Mouse (Mus musculus) kidney, postnatal 25 days (tissue): ENCODE results near the gene Tgoln1.

Experiments used
- DNase-seq, 2 experiments: peaks; one replicate each; pipeline ENCODE4 v3.0.0; 2021; ENCODE audit warnings: mixed read lengths in 2 of 2

Gene Tgoln1

DNA sequence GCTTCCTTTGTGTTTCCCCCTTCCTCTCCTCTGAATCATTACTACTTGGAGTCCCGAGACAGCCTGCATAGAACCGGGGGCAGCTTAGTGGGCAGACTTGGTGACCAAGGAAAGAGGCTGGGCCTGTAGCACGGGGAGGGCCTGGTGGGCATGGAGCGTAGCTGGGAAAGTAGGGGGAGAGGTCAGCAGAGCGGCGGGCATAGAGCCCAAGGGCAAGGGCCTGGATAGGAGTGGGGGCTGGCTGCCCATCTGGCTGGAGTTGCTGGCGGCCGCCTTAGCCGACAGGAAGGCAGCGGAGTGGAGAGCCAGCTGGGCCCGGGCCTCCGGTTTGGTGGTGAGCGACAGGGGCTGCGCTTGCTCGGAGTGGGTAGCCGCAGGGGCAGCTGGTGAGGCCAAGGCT is 10.5 kb upstream of the Tgoln1 start:
- DNase-seq, result peak; percentile 48 to 80

DNA sequence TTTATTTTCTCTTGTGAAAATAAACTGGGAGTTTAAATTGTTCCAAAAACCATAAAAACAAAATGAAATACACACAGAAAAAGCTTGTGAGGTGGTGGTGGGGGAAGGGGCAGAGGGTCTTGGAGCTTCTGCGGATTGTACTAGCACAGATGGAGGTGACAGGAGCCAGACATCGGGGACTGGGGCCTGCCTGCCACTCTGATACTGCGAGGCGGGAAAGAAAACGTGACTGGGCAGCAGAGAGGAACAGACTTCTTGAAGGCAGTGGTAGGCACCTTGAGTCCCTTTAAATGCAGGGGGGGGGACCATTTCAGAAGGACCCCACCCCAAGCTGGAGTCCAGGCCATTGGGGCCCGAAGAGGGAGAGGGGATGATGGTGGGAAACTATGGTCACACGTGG is 9.6 kb upstream of the Tgoln1 start:
- no peak for DNase-seq

DNA sequence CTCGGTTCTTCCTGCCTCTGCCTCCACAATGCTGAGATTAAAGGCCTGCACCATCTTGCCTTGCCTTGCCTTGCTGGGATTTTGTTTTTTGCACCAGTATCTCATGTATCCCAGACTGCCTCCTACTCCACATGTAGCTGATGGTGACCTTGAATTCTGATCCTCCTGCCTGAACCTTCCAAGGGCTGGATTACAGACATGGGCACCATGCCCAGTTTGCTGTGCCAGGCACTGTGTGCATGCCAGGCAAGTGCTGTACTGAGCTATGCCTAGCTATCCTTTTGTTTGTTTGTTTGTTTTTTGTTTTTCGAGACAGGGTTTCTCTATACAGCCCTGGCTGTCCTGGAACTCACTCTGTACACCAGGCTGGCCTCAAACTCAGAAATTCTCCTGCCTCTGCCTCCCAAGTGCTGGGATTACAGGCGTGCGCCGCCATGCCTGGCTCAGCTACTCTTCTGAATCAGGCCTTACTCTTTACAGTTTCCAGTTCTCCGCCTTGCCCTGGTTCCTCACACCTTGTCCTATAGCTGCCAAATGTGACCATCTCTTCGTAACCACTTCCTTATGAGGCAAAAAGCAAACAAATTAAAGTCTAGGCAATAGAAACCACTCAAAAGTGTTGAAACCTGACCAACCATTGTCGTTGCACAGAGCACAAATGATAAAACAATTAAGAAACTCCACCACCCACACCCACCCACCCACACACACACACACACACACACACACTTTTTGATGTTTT is 7.0 kb upstream of the Tgoln1 start:
- peak; percentile 79 to 87 for DNase-seq

DNA sequence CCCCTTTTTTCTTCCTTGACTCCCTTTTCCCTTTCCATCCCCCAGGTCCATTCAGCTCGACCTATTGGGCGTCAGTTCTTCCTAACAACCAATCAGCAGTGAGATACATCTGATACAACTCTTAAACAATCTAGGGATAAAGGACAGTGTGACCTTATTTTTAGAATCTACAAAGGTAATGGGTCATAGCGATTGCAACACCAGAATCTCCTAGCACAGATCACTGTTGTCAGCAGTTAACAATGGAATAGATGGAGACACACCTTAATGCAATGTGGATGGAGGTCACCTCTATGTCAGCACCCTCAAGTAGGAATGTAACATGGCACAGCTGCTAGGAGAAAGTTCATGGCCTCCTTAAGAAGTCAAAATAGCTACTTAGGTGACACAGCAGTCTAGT is 6.1 kb upstream of the Tgoln1 start:
- DNase-seq, result no peak

DNA sequence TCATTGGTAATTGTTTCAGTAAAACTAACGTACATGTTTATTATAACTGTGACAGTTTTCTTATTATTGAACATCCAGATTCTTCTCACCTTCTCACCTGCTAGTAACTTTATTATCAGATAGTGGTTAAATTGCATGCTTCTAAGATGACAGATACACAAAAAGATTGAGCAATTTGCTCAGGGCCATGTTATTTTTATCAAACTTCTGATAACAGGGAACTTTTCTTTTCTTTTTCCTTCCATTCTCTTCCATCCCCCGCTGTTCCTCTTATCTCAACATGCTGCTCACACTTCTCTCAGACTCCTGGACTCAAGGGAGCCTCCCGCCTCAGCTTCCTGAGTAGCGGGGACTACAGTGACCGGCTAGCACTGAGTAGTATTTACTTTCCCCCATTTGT is 4.1 kb upstream of the Tgoln1 start:
- DNase-seq, result peak in 1 of 2 experiments; percentile 18

DNA sequence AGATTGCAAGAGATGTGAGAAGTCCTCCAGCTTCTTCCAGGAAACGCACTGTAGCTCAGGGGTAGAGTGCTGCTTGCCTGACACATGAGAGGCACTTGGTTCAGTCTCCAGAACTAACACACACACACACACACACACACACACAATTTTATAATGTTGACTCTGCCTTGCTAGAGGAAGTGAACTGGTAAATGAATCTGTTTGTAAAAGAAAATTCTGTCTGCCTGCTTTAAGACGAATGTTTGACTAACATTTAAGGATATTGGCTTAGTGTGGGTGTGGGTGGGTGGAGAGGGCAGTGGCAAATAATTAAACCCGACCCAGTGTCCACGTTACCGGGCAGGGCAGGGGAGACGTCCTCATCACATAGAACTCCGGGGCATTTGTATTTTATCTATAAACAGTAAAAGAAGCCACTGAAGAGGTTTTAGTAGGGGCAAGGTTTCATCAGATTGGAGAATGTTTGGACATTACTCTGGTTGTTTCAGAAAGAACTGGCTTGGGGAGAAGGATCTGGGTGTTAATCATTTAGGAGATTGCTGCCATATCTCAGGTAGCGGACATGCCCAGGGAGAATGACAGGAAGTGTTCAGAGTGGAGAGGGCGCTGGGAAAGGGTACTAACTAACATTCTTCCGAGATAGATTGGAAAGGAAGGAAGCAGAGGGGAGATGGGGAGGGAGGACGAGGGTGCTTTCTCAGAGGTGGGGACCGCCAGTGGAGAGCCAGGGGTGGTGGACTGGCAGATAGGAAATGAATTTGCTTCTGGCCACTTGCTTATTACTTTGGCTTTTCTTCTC is 3.1 kb upstream of the Tgoln1 start:
- peak; percentile 53 to 75 for DNase-seq

DNA sequence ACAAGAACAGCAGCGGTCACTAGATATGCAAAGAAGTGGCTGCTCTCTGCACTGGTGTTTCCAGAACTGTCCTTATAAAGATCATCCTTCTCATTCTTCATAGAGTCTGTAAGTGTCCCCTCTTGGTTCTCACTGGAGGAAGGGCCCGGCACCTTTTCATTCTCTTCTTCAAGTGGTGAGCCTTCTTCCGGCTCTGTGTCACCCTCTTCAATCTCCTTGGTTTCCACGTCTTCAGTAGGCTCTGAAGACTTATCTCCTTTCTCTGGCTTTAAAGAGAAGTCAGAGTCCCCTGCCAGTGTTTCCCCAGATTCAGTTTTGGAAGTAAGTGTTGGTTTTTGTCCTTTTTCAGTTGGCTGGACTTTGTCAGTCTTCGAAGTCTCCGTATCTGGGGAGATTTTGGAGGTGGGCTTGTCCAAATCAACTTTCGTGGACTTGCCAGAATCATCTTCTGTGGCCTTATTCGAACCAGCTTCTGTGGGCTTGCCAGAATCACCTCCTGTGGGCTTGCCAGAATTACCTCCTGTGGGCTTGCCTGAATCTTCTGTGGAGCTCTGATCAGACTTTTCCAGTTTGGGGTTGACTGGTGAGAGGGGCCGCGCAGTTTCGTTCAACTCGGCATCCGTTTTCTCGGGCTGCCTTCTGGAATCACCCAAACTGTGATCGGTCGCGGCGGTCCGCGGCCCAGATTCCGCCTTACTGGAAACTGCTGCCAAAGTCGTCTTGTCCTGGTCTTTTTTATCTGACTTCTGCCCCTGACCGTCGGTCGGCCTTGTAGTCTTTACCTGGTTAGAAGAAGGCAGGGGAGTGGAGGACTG is 1.0 kb downstream of the Tgoln1 start:
- DNase-seq, result no peak

DNA sequence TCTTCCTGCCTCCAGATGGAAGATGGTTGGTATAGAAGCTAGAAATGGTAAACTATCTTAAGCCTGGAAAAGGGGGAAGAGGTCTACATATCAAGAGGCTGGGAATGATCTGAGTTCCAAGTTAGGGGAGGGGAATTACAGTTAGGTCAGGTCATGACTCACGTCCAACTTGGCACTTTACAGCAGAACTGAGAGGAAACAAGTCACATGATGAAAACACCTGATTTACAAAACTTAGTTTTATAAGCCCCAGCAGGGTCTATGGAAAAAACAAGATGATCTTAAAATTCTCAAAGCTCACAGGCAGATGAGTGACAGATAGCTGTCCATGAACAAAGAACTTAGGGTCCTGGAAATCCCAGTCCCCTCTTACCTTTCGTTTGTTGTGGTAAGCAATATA is 1.6 kb downstream of the Tgoln1 start:
- DNase-seq, result no peak

DNA sequence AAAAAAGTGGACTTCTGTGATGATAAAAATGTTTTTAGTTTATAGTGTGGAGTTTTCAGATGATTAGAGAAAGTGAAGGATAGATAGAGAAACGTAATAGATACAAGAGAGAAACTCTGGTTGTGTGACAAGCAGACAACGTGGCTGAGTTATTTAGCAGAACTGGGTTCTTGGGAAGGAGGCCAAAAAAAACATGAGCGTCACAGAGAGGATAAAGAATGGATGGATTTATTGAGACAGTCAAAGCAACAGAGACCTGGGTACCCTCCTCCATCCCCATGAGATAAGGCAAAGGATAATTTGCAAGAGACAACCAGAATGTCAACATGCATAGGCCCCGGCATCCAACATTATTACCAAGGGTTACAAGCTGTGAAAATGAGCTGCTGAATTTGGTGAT is 6.5 kb downstream of the Tgoln1 start:
- DNase-seq, result no peak

DNA sequence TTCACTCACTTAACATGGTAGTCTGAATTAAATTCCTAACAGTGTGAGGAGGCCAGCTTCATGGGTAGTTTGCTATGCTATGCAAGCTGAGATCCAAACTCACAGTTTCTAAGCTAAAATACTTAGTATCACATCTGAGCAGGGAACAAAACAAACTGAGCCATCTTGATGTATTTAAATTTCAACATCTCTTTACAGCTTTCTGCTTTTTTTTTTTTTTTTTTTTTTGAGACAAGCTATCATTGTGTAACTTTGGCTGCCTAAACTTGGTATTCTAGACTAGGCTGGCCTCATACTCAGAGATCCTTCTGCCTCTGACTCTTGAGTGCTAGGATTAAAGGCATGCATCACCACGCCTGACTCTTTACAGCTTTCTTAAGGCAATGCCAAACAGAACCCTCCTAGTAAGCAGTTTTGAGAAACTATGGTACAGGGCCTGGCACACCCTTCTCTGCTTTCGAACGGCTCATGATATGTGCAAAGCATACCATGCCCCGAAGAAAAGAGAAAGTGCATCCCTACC is 8.1 kb downstream of the Tgoln1 start:
- no peak for DNase-seq

DNA sequence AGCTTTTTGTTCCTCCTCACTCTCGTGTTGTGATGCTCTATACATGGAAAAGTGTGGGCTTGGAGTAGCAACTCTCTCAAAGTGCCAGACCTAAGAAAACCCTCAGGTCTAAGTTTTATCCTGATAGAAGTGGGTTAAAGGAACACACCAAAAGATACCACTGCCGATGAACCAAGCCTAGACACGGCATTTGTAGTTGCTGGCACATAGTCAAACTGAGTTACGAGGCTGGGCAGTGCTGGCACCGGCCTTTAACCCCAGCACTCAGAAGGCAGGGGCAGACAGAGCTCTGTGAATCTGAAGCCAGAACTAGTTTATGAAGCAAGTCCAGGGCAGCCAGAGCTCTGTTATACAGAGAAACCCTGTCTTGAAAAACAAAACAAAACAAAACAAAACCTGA is 9.1 kb downstream of the Tgoln1 start:
- DNase-seq, result peak; percentile 70 to 85

DNA sequence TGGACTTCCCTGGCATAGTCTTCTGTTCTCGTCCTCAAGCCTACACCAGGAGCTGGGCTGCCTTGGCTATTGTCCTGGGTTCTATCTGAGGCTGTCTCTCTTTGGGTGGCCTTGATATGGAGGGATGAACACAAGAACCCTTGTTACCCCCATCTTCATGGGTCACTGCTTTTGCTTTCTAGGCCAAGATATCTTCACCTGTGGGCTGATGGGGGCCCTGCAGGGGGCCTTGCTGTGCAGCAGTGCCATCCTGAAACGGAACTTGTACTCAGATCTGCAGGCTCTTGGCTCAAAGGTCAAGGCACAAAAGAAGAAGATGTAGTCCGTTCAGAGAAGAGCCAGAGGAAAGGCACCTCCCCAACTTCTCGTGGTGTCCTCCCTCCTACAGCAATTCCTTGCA is 9.7 kb downstream of the Tgoln1 start:
- DNase-seq, result peak; percentile 56 to 82

DNA sequence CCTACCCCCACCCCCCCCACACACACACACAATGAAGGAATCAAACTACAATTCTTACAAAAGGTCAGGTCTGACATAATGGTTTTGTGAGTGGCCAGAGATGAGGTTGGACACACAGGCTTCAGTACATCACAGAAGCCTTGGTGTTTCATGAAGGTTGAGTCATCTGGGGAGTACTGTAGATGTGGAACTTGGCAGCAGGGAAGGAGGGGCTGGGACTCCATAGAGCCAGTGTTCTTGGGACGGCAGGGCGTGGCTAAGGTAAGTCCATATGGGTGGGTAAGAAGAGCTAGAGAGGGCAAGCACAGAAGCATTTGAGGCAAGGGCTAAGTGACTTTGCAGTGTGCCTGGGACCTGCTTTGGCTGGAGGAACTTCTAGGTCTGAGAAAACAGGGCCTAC is 12.7 kb downstream of the Tgoln1 start:
- no peak for DNase-seq

DNA sequence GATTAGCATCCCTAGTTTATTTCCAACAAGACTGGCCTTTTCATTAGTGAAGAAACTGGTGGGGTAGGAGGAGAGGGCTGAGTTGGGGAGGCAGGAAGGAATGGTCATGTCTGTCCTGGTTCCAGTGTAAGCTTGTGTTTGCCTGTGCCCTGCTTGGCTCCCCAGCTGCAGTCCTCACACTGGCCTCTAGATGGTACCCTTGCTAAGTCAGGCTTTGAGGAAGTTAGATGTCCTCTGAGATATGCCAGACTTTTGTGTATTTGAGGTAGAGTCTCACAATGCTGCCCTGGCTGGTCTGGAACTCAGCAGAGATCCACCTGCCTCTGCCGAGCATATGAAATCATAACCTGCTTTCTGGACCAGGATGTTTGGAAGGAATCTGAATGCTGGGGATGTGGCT is 15.1 kb downstream of the Tgoln1 start:
- DNase-seq, result peak; percentile 86 to 93

DNA sequence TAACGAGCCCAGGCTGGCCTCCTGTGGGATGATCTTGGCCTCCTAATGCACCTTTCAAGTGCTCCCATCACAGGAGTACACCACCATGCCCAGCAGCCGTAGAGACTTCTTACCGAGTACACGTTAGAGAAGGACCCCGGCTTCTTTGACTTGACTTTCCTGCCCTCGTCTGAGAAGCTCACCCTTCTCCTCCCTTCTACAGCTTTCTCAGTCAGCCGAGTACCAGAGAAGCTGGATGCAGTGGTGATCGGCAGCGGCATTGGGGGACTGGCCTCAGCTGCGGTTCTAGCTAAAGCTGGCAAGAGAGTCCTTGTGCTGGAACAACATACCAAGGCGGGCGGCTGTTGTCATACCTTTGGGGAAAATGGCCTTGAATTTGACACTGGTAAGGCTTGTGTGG is 16.0 kb downstream of the Tgoln1 start:
- no peak for DNase-seq

DNA sequence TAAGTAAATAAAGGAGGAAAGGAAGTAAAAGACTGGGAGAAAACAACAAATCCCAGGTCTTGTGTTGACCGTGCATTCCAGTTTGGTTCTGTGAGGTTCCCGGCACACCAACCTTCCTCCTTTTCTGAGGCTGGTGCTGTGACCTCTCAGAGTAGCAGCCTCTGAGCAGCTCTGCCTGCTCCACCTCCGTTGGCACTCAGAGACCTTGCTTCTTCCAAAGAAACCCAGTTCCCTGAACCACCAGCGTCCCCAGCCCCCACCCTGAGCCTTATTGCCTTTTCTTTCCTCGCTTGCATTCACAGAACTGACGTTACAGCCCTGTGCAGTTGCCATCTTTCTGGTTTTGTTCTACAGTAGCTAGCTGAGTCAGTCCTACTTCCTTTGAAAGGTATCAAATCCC is 16.6 kb downstream of the Tgoln1 start:
- no peak for DNase-seq

DNA sequence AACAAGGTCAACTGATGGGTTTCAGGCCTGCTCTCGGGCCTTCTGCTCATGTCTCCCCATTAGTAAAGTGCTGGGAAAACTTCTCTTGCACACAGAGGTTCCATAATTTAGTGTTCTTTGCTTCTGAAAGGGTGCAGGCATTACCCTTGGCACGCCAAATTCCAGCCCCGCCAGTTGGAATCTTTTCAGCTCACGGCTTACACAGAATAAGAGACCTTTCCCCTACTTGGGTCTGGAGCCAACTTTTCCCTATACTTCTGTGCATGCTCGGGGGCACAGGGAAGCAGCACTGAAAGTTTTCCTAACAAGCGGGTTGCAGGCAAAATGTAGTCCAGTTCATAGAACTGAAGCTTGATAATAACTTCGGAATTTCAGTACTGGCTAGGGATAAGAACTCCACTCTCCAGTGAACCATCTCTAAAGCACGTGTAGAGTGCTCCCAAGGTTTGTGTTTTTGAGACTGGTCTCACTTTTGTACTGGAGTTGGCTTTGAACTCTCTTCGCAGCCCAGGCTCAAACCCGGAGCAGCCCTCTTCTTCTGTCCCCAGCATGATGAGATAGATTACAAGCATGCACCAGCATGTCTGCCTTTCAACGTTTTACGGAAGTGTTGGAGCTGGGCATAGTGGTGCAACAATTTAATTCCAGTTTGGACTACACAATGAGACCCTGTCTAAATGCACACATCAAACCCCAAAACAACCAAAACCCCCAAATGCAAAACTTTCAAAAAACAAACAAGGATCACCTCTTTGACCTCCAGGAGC is 17.8 kb downstream of the Tgoln1 start:
- DNase-seq, result peak; percentile 70 to 75

DNA sequence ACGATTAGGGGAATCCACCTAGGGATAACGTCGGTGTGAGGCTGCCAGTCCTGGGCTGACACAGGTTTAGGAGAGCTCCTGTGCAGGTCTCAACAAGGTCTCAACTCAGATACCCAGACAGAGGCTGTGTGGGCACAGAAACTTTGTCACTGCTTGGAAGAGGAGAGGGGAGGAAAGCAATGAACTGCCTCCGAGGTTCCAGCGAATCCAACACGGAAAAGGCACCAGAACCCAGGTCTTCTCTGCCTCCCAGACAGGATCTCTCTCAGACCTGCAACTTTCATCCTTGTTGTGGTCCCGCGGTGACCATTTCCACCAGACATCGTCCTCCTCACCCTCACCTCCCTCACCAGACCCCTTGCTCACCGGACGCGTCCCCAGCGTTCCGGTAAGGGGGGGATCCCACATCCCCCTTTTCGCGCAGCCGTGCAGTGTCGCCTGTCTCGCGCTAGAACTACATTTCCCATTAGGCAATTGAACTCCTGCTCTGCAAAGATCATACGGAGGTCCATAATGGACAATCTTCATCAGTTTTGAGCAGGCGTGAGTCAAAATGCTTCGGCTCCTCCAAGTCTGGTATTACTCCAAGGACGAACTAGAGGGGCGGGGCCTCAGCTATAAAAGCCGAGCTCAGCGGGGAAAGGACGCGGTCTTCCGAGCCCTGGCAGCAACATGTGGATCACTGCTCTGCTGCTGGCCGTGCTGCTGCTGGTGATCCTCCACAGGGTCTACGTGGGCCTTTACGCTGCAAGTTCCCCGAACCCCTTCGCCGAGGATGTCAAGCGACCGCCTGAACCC is 18.6 kb downstream of the Tgoln1 start, which contains the start of the genes Elmod3 and Retsat:
TSS of gene Elmod3 (minus strand) at position 458 of the 798 bp plus-strand sequence.
TSS of gene Retsat (plus strand) at position 520 of the 798 bp plus-strand sequence.
- DNase-seq, result peak; percentile 97

DNA sequence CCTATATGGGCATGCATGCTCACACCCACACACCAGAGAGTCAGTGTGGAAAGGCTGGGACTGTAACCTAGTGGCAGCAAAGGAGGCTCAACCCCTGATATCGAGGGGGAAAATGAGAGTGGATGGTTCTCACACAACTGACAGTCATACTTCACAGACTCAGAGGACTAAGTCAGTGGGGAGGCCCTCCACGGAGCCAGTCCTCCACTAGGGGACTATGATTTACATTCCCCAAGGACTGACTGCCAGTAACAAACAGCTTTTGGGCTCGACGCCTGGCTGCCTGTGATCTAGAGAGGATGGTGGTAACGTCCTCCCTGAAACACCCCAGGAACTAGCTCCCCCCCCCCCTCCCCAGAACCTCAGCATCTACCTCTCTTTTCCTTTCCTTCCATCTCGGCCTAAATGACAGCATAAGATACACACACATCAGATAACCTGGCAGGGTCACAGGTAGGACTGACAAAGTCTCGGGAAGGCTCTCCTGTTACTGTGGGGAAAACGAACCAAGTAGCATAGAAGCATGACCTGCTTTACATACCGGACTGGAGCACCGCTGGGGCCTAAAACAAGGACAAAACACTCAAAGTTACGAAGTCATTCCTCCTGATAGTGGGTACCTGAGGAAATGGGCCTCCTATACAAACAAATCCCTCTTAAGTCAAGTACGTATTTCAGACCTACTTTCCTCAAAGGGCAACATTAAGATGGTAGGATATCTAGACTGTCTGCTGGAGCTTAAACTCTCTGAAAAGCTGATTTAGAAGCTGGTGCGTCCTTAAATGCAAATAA is 19.5 kb downstream of the Tgoln1 start:
- peak; percentile 28 to 54 for DNase-seq

DNA sequence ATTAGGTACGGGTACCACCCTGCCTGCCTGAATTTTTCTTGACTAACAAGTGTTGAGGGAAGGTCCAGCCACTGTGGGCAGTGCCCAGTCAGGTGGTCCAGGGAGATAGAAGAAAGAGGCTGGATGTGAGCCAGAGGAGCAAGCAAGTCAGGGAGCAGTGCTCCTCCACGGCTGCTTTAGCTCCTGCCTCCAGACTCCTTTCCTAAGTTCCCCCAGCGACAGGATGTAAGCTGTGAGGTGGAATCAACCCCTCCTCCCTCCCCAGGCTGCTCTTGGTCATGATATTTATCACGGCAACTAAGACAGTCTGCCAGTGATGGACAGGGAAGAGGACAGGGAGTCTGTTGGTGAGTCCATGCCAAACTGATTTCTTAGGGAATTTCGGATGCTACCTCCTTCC is 22.9 kb downstream of the Tgoln1 start:
- no peak for DNase-seq
